Mouse (Mus musculus) small intestine, adult 2 months (tissue): ENCODE data around the gene Mlkl.

Source experiments
- CTCF ChIP-seq: fragments of 200-500 bp; IDR thresholded peaks from 2 replicates; pipeline ENCODE4 v1.5.1; 2012; ENCODE audit warnings: low read depth, mild to moderate bottlenecking, control low read depth, inconsistent platforms, low read length, moderate library complexity, mixed read lengths; ENCODE audit not compliant: insufficient replicate concordance, insufficient read length; ENCODE audit errors: extremely low read depth
- POLR2A ChIP-seq: fragments of 200-500 bp; IDR thresholded peaks from 2 replicates; pipeline ENCODE4 v1.6.1; 2012; ENCODE audit warnings: low read depth, mild to moderate bottlenecking, control low read depth, inconsistent platforms, low read length, moderate library complexity

DNA sequence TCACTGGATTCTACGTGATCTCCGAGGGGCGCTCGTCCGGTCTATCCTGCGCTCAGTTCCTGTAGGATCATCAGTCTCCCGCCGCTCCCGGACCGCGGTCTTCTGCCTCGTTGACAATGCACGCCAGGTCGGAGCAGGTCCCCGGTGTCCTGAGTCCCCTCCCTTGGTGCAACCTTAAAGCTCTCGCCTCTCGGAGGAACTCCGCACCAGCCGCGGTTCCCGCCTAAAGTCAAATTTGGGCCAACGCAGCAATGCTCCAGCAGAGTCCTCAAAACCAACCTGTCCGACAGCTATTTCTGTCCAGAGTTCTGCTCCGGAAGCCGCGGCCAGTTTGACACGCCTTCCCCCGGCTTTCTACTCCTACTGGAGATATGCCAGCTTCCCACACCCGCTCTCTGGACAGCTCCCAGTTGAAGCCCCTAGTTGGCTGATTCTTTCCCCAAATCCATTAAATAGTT is at the start of gene Mlkl:
- no peak for TF ChIP-seq CTCF
- no peak for TF ChIP-seq POLR2A
